Mouse (Mus musculus) urinary bladder, postnatal 0 days (tissue): ENCODE measurements around the gene Yars2. TPM values are rescaled to one million over a fixed set of nuclear protein-coding genes. Genes with fewer than 3 reads are reported as not detected.

Experiments
- polyA plus RNA-seq: library from polyadenylated mRNA; unstranded; fragments of >200 nt; fragmentation: Nextera tagmentation; extraction: Ambion mirVana; gene quantifications from 2 replicates; pipeline ENCODE4 v1.2.1, GENCODE M21; 2015

Gene Yars2
- 19.9 and 23.9 TPM in 2 replicates for polyA plus RNA-seq

DNA sequence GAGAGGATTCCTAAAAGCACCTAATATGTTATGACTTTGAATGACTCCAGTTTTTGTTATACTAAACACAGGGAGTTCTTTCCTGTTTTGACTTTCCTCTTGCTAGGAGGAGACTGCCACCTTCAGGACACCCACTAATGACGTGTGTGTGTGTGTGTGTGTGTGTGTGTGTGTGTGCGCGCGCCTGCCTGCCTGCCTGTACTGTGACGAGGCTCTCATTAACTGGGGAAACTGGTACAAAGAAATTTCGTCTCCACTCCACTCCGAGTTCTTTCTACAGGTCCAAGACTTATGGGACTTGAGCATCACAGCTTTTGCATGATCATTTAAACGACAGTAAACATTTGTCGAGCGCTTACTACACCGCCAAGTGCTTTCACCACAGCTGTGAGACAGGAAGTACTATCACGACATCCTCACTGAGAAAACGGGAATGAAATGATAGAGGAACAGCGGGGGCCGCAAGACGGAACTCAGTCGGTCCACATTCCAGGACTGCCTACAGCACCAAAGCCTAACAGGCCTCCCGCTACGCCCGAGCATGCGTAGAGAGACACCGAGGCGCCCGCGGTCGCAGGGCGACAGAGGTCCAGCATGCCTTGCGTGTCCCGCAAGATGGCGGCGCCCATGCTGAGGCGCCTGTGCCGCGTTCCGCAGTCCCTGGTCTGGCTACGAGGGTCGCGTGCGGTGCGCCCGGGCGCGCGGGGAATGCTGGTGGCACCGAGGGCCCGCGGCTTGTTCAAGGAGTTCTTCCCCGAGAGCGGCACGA, at the start of gene Yars2:
TSS of gene Yars2 (plus strand) at position 597 of the 769 bp plus-strand sequence.

GRCm38 (mm10) chr16:16358481-16359100, 55.8 kb downstream of the Yars2 start, which contains the start of gene Dnm1l:
Dnm1l (minus strand) TSS chr16:16358959.

Other genes with a start within 250 kb of the Yars2 start
- gene Pkp2, start 89.6 kb upstream of the Yars2 start, polyA plus RNA-seq, result 20.3 and 23.7 TPM in 2 replicates
- gene Dnm1l, start 56.0 kb downstream of the Yars2 start, polyA plus RNA-seq, result 34.7 and 46.7 TPM in 2 replicates